Mouse (Mus musculus): ENCODE results near the gene Tjp1. TPM values are rescaled to one million over a fixed set of nuclear protein-coding genes. Genes with fewer than 3 reads are reported as not detected.

Gene Tjp1
- polyA plus RNA-seq, 1 experiment from 2014 or later = 17.4 TPM

- Histone ChIP-seq H3K27me3 (replicated peaks; ENCODE audit: control insufficient read depth, insufficient read depth, low read length) (no peaks in the 10 kb centered on the region), H3K27ac (ENCODE audit: low read length) (no peak overlapping the region), H3K4me3 (ENCODE audit: low read length) (no peak overlapping the region), H3K9ac (ENCODE audit: low read depth, low read length) (no peak overlapping the region), H3K36me3 (ENCODE audit: control insufficient read depth, insufficient read depth, low read length) (no peaks in the 10 kb centered on the region), H3K4me2 (ENCODE audit: low read depth, low read length) (no peak overlapping the region), H3K9me3 (ENCODE audit: control insufficient read depth, low read length) (no peaks in the 10 kb centered on the region), H3K4me1 (ENCODE audit: control insufficient read depth, insufficient read depth, low read length) (peaks cover 2% of the 10 kb centered on the region; the same call in 1 of the 2 replicates)
- WGBS = 90% methylated on average over 9 of the region's 9 CpGs
- ATAC-seq = no peak
Measured at GRCm38 (mm10) chr7:65380716-65381115, 146.9 kb downstream of the Tjp1 start.

GRCm38 (mm10) chr7:65378818-65379565 lies 148.6 kb downstream of the Tjp1 start:
- Histone ChIP-seq H3K9ac (ENCODE audit: low read depth, low read length) (no peak overlapping the region), H3K4me3 (ENCODE audit: low read length) (no peak overlapping the region), H3K27me3 (replicated peaks; ENCODE audit: control insufficient read depth, insufficient read depth, low read length) (no peaks in the 10 kb centered on the region), H3K4me1 (ENCODE audit: control insufficient read depth, insufficient read depth, low read length) (peaks cover 8% of the 10 kb centered on the region; the same call in 1 of the 2 replicates), H3K9me3 (ENCODE audit: control insufficient read depth, low read length) (no peaks in the 10 kb centered on the region), H3K36me3 (ENCODE audit: control insufficient read depth, insufficient read depth, low read length) (no peaks in the 10 kb centered on the region), H3K27ac (ENCODE audit: low read length) (no peak overlapping the region), H3K4me2 (ENCODE audit: low read depth, low read length) (no peak overlapping the region)
- ATAC-seq = no peak
- WGBS = 50% methylated on average over 9 of the region's 9 CpGs

- ATAC-seq = no peak
- Histone ChIP-seq H3K27me3 (replicated peaks; ENCODE audit: control insufficient read depth, insufficient read depth, low read length) (no peaks in the 10 kb centered on the region), H3K9me3 (ENCODE audit: control insufficient read depth, low read length) (no peaks in the 10 kb centered on the region), H3K4me1 (ENCODE audit: control insufficient read depth, insufficient read depth, low read length) (peaks cover 8% of the 10 kb centered on the region; the same call in 1 of the 2 replicates), H3K27ac (ENCODE audit: low read length) (no peak overlapping the region), H3K9ac (ENCODE audit: low read depth, low read length) (no peak overlapping the region), H3K36me3 (ENCODE audit: control insufficient read depth, insufficient read depth, low read length) (no peaks in the 10 kb centered on the region), H3K4me3 (ENCODE audit: low read length) (no peak overlapping the region), H3K4me2 (ENCODE audit: low read depth, low read length) (no peak overlapping the region)
- 90% methylated on average over 3 of the region's 3 CpGs for WGBS
Measured at GRCm38 (mm10) chr7:65377521-65377920, 150.1 kb downstream of the Tjp1 start.

- Histone ChIP-seq H3K27ac (ENCODE audit: low read length) (no peak overlapping the region), H3K9me3 (ENCODE audit: control insufficient read depth, low read length) (no peaks in the 10 kb centered on the region), H3K27me3 (replicated peaks; ENCODE audit: control insufficient read depth, insufficient read depth, low read length) (no peaks in the 10 kb centered on the region), H3K4me3 (ENCODE audit: low read length) (no peak overlapping the region), H3K36me3 (ENCODE audit: control insufficient read depth, insufficient read depth, low read length) (no peaks in the 10 kb centered on the region), H3K9ac (ENCODE audit: low read depth, low read length) (no peak overlapping the region), H3K4me2 (ENCODE audit: low read depth, low read length) (no peak overlapping the region), H3K4me1 (ENCODE audit: control insufficient read depth, insufficient read depth, low read length) (peaks cover 10% of the 10 kb centered on the region; the same call in 1 of the 2 replicates)
- ATAC-seq = no peak
- 87% methylated on average over 3 of the region's 3 CpGs for WGBS
Measured at GRCm38 (mm10) chr7:65375621-65376020, 152.0 kb downstream of the Tjp1 start.

GRCm38 (mm10) chr7:65375176-65375575 lies 152.4 kb downstream of the Tjp1 start:
- H3K27ac ChIP-seq (ENCODE audit: low read length) = no peak overlapping the region
- H3K27me3 ChIP-seq (replicated peaks; ENCODE audit: control insufficient read depth, insufficient read depth, low read length) = no peaks in the 10 kb centered on the region
- H3K4me2 ChIP-seq (ENCODE audit: low read depth, low read length) = no peak overlapping the region

DNA sequence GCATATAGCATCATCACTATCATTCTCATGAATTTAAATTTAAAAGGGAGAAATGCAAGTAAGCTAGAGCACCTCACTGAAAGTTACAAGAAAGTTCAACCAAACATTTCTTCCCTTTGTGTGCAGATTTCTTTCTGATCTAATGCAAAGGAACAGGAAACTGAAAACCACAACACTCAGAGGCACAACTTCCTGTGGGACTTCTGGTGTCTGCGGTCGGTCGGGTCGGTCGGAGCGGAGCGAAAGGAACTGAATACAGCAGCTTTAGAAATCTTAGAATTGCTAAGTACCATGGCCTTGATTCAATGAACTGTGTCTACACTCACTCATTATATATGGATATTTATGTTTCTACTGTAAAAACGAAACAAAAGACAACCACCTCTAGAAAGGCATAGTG lies 154.2 kb downstream of the Tjp1 start:
- Histone ChIP-seq H3K4me2 (ENCODE audit: low read depth, low read length) (no peak overlapping the region), H3K27me3 (replicated peaks; ENCODE audit: control insufficient read depth, insufficient read depth, low read length) (no peaks in the 10 kb centered on the region), H3K9me3 (ENCODE audit: control insufficient read depth, low read length) (no peaks in the 10 kb centered on the region), H3K27ac (ENCODE audit: low read length) (no peak overlapping the region), H3K4me3 (ENCODE audit: low read length) (no peak overlapping the region), H3K4me1 (ENCODE audit: control insufficient read depth, insufficient read depth, low read length) (peaks cover 19% of the 10 kb centered on the region), H3K9ac (ENCODE audit: low read depth, low read length) (no peak overlapping the region), H3K36me3 (ENCODE audit: control insufficient read depth, insufficient read depth, low read length) (no peaks in the 10 kb centered on the region)
- ATAC-seq = no peak
- WGBS = 81% methylated on average over 8 of the region's 8 CpGs

More at GRCm38 (mm10) chr7:65375176-65375575, 152.4 kb downstream of the Tjp1 start:
- Histone ChIP-seq H3K4me3 (ENCODE audit: low read length) (no peak overlapping the region), H3K9me3 (ENCODE audit: control insufficient read depth, low read length) (no peaks in the 10 kb centered on the region), H3K36me3 (ENCODE audit: control insufficient read depth, insufficient read depth, low read length) (no peaks in the 10 kb centered on the region), H3K9ac (ENCODE audit: low read depth, low read length) (no peak overlapping the region), H3K4me1 (ENCODE audit: control insufficient read depth, insufficient read depth, low read length) (peaks cover 10% of the 10 kb centered on the region; the same call in 1 of the 2 replicates)
- WGBS = 48% methylated on average over 8 of the region's 8 CpGs
- ATAC-seq = no peak

GRCm38 (mm10) chr7:65371765-65372164 lies 155.8 kb downstream of the Tjp1 start:
- no peak for ATAC-seq
- Histone ChIP-seq H3K36me3 (ENCODE audit: control insufficient read depth, insufficient read depth, low read length) (no peaks in the 10 kb centered on the region), H3K4me1 (ENCODE audit: control insufficient read depth, insufficient read depth, low read length) (peaks cover 32% of the 10 kb centered on the region), H3K9ac (ENCODE audit: low read depth, low read length) (peak overlapping the region; percentile 92; the same call in 1 of the 2 replicates), H3K27me3 (replicated peaks; ENCODE audit: control insufficient read depth, insufficient read depth, low read length) (no peaks in the 10 kb centered on the region), H3K4me3 (ENCODE audit: low read length) (peak overlapping the region; percentile 81; the same call in 1 of the 2 replicates), H3K9me3 (ENCODE audit: control insufficient read depth, low read length) (no peaks in the 10 kb centered on the region), H3K4me2 (ENCODE audit: low read depth, low read length) (peak overlapping the region; percentile 56), H3K27ac (ENCODE audit: low read length) (peak overlapping the region; percentile 98)
- 48% methylated on average over 6 of the region's 6 CpGs for WGBS

GRCm38 (mm10) chr7:65370787-65371616 lies 156.6 kb downstream of the Tjp1 start:
- no peaks in the 10 kb centered on the region for H3K27me3 ChIP-seq (replicated peaks; ENCODE audit: control insufficient read depth, insufficient read depth, low read length)
- WGBS = under 1% methylated on average over 74 of the region's 92 CpGs
- peak; percentile 93 for ATAC-seq

DNA sequence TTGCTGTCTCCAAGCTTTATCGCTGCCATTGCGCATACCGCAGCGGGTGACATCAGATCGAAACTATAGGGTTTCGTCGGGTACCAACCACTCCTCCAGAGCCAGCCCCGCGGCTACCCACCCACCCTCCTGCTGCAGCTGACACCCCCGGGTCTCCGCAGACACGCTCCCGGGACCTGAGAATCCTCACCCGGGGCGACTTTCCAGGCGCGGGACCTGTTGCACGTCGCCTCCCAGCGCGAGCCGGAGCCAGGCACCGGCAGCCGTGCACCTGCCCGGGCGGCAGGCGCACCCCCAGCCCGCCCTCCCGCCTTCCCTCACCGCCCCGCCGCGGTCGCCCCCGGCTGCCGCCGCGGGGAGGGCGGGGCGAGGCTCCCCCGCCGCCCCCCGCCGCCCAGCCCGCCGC lies 157.2 kb downstream of the Tjp1 start:
- H3K9ac ChIP-seq (ENCODE audit: low read depth, low read length) = peak overlapping the region; percentile 92
- under 1% methylated on average over 41 of the region's 46 CpGs for WGBS
- peak overlapping the region; percentile 98 for H3K27ac ChIP-seq (ENCODE audit: low read length)
- H3K9me3 ChIP-seq (ENCODE audit: control insufficient read depth, low read length) = no peaks in the 10 kb centered on the region
- peak overlapping the region; percentile 81 for H3K4me3 ChIP-seq (ENCODE audit: low read length)
- H3K27me3 ChIP-seq (replicated peaks; ENCODE audit: control insufficient read depth, insufficient read depth, low read length) = no peaks in the 10 kb centered on the region
- peak overlapping the region; percentile 56 for H3K4me2 ChIP-seq (ENCODE audit: low read depth, low read length)
- peaks cover 34% of the 10 kb centered on the region for H3K4me1 ChIP-seq (ENCODE audit: control insufficient read depth, insufficient read depth, low read length)
- H3K36me3 ChIP-seq (ENCODE audit: control insufficient read depth, insufficient read depth, low read length) = no peaks in the 10 kb centered on the region
- ATAC-seq = peak; percentile 45

More at GRCm38 (mm10) chr7:65370787-65371616, 156.6 kb downstream of the Tjp1 start:
- Histone ChIP-seq H3K27ac (ENCODE audit: low read length) (peak overlapping the region; percentile 98), H3K9me3 (ENCODE audit: control insufficient read depth, low read length) (no peaks in the 10 kb centered on the region), H3K4me2 (ENCODE audit: low read depth, low read length) (peak overlapping the region; percentile 56), H3K4me3 (ENCODE audit: low read length) (peak overlapping the region; percentile 81), H3K4me1 (ENCODE audit: control insufficient read depth, insufficient read depth, low read length) (peaks cover 34% of the 10 kb centered on the region), H3K36me3 (ENCODE audit: control insufficient read depth, insufficient read depth, low read length) (no peaks in the 10 kb centered on the region), H3K9ac (ENCODE audit: low read depth, low read length) (peak overlapping the region; percentile 92)
